Mouse (Mus musculus) colon, adult 2 months (tissue): ENCODE data around the gene Olfr578. TPM values are rescaled to one million over a fixed set of nuclear protein-coding genes. Genes with fewer than 3 reads are reported as not detected.

Source experiments
- polyA plus RNA-seq: library from polyadenylated mRNA; depleted of rRNA; stranded (reverse); fragments of >200 nt; gene quantifications from 2 replicates; pipeline ENCODE4 v1.2.3, GENCODE M21; 2012; rRNA removed

Olfr578 gene
- polyA plus RNA-seq: not detected in 2 replicates

DNA sequence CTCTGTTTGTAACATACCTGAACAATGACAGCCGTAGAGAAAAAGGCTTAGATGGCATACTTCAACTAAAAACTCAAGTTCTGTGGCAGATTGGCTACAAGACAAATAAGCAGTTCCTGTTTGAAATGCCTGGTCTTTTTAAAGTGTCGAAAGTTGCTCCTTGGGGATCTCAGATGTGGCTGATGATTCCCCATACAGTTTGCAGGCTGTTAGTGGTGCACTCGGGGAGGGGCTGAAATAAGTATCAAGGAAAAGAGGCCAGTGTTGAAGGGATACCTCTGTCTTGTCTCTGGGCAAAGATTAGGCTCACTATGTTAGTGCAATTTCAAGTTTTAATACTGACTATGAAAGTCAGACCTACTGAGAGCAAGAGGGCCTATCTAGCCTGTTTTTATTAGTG, at the start of gene Olfr578:
Olfr578 (minus strand) TSS at position 101 of the 400 bp plus-strand sequence.

GRCm38 (mm10) chr7:103037724-103038123, 48.6 kb upstream of the Olfr578 start, which contains the start of gene Olfr582:
Gene Olfr582, plus strand, starts transcription at chr7:103038024.

DNA sequence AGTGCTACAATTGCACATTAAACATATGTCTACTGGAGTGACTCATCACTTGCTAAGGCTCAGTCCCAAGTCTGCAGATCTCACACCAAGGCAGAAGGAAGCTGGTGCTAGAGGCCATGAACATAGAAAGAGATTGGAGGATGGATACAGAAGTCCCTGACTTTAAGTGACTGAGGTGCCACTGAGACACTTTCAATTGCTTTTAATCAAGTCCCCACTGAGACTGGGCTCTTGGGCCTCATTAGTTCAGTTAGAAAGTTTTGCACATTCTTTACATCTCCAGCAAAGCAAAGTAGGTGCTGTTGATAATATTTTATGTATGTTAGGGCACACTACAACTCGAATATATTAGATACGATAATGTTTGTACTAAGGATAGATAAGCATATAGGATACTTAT, 13.3 kb downstream of the Olfr578 start, which contains the start of gene Olfr577:
Olfr577 (minus strand) TSS at position 101 of the 400 bp plus-strand sequence.

GRCm38 (mm10) chr7:102962360-102962759, 26.8 kb downstream of the Olfr578 start, which contains the start of gene Olfr576:
Gene Olfr576, plus strand, starts transcription at chr7:102962660.

DNA sequence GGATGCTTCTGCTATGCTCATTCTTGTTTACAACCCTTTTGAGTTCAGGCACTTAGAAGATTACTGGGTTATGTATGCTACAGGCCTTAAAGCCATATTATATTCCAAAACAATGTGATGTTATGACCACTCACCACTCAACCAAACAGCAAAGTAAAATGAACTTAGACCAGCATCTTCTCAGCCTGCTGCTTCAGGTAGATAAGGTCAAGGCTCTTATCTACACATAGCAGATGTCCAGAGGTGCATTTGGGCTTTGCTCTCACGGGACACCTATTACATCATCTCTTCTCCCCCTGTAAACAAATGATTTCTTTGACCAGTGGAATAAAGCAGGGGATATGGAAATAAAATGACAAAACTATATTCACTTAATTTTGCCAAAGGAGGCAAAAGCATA, 30.5 kb downstream of the Olfr578 start, which contains the start of gene Olfr575:
Olfr575 (minus strand) TSS at position 183 of the 400 bp plus-strand sequence.

GRCm38 (mm10) chr7:102948167-102948566, 41.0 kb downstream of the Olfr578 start, which contains the start of gene Olfr574:
Gene Olfr574, plus strand, starts transcription at chr7:102948467.

GRCm38 (mm10) chr7:102942475-102942874, 46.6 kb downstream of the Olfr578 start, which contains the start of gene Olfr573-ps1:
Gene Olfr573-ps1, minus strand, starts transcription at chr7:102942575.

Other genes starting within 250 kb of the Olfr578 start
- gene Olfr560, start 230.0 kb downstream of the Olfr578 start, polyA plus RNA-seq: 0.14 and 0.16 TPM in 2 replicates
- gene Olfr78, start 229.9 kb downstream of the Olfr578 start, polyA plus RNA-seq: 7.7 and 9.7 TPM in 2 replicates
- gene Olfr561, start 218.1 kb downstream of the Olfr578 start, polyA plus RNA-seq: not detected in 2 replicates
- gene Olfr564, start 185.8 kb downstream of the Olfr578 start, polyA plus RNA-seq: not detected in 2 replicates
- not detected in 2 replicates for gene Olfr566, start 130.6 kb downstream of the Olfr578 start, polyA plus RNA-seq
- not detected in 2 replicates for gene Olfr568, start 112.2 kb downstream of the Olfr578 start, polyA plus RNA-seq
- gene Olfr569, start 98.4 kb downstream of the Olfr578 start, polyA plus RNA-seq: not detected in 2 replicates
- not detected in 2 replicates for gene Olfr570, start 94.7 kb downstream of the Olfr578 start, polyA plus RNA-seq
- gene Olfr571, start 71.8 kb downstream of the Olfr578 start, polyA plus RNA-seq: not detected in 2 replicates
- gene Olfr572, start 64.9 kb downstream of the Olfr578 start, polyA plus RNA-seq: not detected in 2 replicates
- not detected in 2 replicates for gene Olfr573-ps1, start 46.7 kb downstream of the Olfr578 start, polyA plus RNA-seq
- not detected in 2 replicates for gene Olfr574, start 40.9 kb downstream of the Olfr578 start, polyA plus RNA-seq
- gene Olfr575, start 30.5 kb downstream of the Olfr578 start, polyA plus RNA-seq: not detected in 2 replicates
- gene Olfr576, start 26.7 kb downstream of the Olfr578 start, polyA plus RNA-seq: not detected in 2 replicates
- not detected in 2 replicates for gene Olfr577, start 13.4 kb downstream of the Olfr578 start, polyA plus RNA-seq
- not detected in 2 replicates for gene Olfr582, start 48.7 kb upstream of the Olfr578 start, polyA plus RNA-seq
- not detected in 2 replicates for gene Olfr583, start 62.0 kb upstream of the Olfr578 start, polyA plus RNA-seq
- not detected in 2 replicates for gene Olfr584, start 92.6 kb upstream of the Olfr578 start, polyA plus RNA-seq
- not detected in 2 replicates for gene Olfr585, start 108.4 kb upstream of the Olfr578 start, polyA plus RNA-seq
- gene Olfr586, start 136.3 kb upstream of the Olfr578 start, polyA plus RNA-seq: not detected in 2 replicates
- gene Olfr588-ps1, start 151.6 kb upstream of the Olfr578 start, polyA plus RNA-seq: not detected in 2 replicates
- gene Olfr589, start 167.0 kb upstream of the Olfr578 start, polyA plus RNA-seq: not detected in 2 replicates
- not detected in 2 replicates for gene Olfr591, start 189.0 kb upstream of the Olfr578 start, polyA plus RNA-seq
- not detected in 2 replicates for gene Olfr592, start 195.5 kb upstream of the Olfr578 start, polyA plus RNA-seq
- not detected in 2 replicates for gene Olfr593, start 222.5 kb upstream of the Olfr578 start, polyA plus RNA-seq
- gene Olfr594, start 227.7 kb upstream of the Olfr578 start, polyA plus RNA-seq: not detected in 2 replicates